Mouse (Mus musculus) Muller cell, postnatal 12 days (primary cell): ENCODE data around the gene Clip2.
A peak's percentile ranks its signal among the peaks of the same experiment; 100 is the strongest.

Experiments used
- DNase-seq: peaks from one replicate; pipeline ENCODE4 v3.0.0-alpha.2; 2015; ENCODE audit errors: inconsistent ontology term

Clip2 gene

GRCm38 (mm10) chr5:134565696-134566095, 13.5 kb upstream of the Clip2 start:
- no peak for DNase-seq

DNA sequence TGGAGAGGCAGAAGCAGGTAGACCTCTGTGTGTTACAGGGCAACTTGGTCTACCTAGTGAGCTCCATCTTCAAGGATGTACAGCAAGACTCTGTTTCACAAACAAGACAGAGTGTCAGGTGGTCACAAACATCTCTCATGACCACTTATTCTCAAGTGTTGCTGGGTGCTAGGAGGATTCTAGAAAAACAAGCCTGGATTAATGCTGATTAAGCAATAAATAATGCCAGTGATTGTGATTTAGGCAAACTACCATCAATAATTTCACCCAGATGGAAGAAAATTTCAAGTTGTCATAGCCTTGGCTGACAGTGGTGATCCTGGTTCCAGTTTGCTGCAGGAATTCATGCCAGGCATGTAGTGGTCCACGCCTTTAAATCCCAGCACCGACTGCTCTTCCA, 12.0 kb upstream of the Clip2 start:
- DNase-seq = no peak

GRCm38 (mm10) chr5:134560450-134561171, 8.4 kb upstream of the Clip2 start:
- no peak for DNase-seq

GRCm38 (mm10) chr5:134560071-134560449, 7.8 kb upstream of the Clip2 start, which contains the start of gene Syna:
Gene Syna, minus strand, starts transcription at chr5:134560171.
- no peak for DNase-seq

- peak; percentile 59 for DNase-seq
Observed at GRCm38 (mm10) chr5:134555463-134556164, 3.4 kb upstream of the Clip2 start.

DNA sequence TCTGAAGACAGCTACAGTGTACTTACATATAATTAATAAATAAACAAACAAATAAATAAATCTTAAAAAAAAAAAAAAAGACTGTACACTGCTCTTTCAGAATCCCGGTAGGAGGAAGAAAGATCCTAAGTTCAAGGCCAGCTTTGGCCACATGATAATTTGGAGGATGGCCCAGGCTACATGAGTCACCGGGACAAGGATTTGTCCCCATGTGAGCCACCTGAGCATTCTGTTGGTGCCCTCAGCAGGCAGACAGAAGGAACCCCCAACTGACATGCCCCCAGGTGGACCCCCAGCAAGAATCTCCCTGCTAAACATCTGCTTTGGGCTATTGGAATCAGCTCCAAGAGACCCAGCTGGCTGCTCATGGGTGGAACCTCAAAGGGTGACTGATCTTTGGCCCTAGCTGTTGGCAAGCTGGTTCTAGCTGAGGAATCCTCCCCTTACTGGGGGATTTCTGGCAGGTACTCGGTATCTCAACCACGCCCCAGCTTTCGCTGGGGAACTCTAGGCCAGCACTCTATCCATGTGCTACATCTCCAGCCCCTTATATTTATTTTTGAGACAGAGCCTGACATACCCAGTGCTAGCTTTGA, 1.8 kb upstream of the Clip2 start:
- no peak for DNase-seq

GRCm38 (mm10) chr5:134551233-134552109, 763 bp downstream of the Clip2 start:
- DNase-seq = peak; percentile 61

DNA sequence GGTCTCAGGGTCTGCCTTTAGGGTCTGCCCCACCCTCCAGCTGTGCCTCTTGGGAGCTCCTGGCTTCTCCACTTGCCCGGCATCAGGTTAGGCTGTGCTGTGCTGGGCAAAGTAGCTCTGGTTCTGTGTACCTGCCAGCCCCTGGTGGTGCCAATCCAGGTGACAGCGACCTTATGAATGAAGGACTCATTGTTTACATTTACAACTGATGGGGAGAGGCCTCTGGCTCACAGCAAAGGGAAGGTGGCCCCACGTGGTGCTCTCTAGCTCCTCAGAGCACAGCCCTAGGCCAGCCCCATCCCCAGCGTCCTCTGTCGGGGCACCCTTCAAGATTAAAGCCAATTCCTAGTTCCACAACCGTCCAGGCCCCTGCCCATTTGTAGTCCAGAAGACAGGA, 1.4 kb downstream of the Clip2 start:
- no peak for DNase-seq

DNA sequence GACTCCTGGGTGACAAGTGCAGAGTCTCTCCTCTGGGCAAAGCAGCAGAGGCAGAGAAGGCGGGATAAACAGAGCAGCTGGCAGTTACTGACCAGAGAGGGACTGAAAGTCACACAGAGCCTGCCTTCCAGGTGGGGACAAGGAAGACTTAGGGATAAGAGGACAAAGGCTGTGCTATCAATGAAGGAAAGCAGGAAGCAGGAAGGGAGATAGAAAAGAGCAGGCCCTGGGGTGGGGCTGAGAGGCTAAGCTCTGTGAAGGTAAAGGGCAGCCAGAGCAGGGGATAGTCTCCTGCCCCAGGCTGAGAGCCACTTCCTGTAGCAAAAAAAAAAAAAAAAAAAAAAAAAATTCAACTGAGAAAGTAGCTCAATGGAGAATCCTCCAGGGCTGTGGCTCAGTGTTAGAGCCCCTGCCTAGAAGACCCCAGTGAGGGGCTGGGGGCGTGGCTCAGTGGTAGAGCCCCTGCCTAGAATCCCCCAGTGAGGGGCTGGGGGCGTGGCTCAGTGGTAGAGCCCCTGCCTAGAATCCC, 2.5 kb downstream of the Clip2 start:
- DNase-seq = no peak

DNA sequence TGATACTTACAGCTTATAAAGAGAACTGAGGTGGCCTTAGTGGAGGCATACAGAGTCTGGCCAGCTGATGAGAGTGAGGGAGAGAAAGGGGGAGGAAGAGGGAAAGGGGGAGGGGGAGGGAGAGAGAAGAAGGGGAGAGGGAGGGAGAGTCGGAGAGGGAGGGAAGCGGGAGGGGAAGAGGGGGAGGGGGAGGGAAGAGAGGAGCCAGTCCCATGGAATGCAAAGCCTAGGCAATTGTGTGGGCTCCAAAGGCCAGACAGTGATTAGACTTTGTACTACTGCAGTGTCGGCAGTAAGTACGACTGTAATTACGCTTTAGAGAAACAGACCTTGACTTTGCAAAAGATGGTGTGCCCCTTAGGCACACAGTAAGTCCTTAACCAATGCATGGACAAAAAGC, 3.9 kb downstream of the Clip2 start:
- DNase-seq = no peak

- no peak for DNase-seq
Observed at GRCm38 (mm10) chr5:134546790-134547189, 5.4 kb downstream of the Clip2 start.

- no peak for DNase-seq
Observed at GRCm38 (mm10) chr5:134545242-134545629, 7.0 kb downstream of the Clip2 start.

- peak; percentile 65 for DNase-seq
Observed at GRCm38 (mm10) chr5:134544516-134545241, 7.6 kb downstream of the Clip2 start.

GRCm38 (mm10) chr5:134541640-134542039, 10.6 kb downstream of the Clip2 start:
- no peak for DNase-seq

- peak; percentile 95 for DNase-seq
Observed at GRCm38 (mm10) chr5:134540881-134541280, 11.4 kb downstream of the Clip2 start.

DNA sequence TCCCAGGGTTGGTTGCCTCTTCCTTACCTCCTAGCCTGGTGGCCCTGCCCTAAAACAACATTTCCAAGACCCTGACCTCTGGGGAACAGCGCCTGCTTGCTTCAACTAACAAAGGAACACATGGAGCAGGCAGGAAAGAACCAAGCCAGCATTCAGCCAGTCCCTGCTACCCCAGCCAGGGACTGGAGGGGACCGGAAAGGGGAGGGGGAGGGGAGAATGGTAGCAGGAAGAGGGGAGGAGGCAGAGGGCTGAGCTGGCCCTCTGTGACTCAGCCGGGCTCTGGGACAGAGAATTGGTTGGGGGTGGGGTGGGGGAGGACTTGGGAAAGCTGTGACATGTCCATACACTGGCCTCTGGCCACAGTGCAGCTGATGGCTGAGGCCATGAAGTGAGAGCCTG, 12.3 kb downstream of the Clip2 start:
- peak; percentile 96 for DNase-seq

- DNase-seq = no peak
Observed at GRCm38 (mm10) chr5:134536036-134536435, 16.2 kb downstream of the Clip2 start.

DNA sequence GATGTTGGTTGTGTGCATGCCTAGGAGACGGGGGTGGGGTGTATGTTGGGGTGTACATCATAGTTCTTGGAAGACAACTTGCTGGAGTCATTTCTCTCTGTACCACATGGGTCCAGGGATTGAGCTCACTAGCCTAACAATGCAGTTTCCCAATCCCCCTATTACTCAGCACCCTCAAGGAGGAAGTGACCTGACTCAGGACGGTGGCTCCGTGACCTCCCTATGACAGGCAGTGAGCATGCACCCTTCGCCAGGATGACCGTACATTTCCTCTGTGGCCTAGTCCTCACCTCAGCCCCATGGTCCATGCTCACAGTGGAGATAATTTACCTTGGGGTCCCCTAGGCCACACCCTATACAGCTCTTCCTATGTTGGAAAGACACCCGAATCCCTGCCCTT, 19.8 kb downstream of the Clip2 start:
- DNase-seq = no peak

- DNase-seq = no peak
Observed at GRCm38 (mm10) chr5:134531585-134531984, 20.6 kb downstream of the Clip2 start.

DNA sequence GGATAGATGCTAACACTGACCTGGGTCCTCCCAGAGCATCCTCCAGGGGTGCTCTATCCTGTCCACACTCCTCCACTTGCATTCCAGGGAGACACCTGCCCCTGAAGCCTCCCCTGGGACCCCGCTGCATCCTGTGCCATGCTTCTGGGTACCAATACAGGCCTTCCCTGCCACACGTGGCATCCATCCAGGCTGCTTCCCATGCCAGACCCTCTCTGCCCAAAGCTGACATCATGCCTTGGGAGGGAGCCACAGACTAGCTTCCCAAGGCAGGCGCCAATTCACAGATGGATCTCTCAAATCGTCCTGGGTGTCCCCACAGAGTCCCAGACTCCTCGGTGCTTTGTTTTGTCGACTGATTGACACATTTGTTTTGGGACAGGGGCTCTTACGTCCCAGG, 21.4 kb downstream of the Clip2 start:
- DNase-seq = peak; percentile 58

- no peak for DNase-seq
Observed at GRCm38 (mm10) chr5:134528488-134528887, 23.7 kb downstream of the Clip2 start.
